Mouse (Mus musculus) embryonic facial prominence, embryonic 14.5 days (tissue): ENCODE data around the gene Olfr430. TPM values are rescaled to one million over a fixed set of nuclear protein-coding genes. Genes with fewer than 3 reads are reported as not detected.
"Not testable (repeated sequence)": the region's sequence is repeated elsewhere in the genome, so short reads cannot be mapped to it uniquely, and the experiment has no call there.

Experiments used
- ATAC-seq: fragments of 200-750 bp; cut with Nextera tagmentation; 2 replicates; pipeline ENCODE4 v1.8.0; 2017; ENCODE audit warnings: low read depth, moderate number of reproducible peaks, moderate TSS enrichment
- DNase-seq: peaks from one replicate; pipeline ENCODE4 v3.0.0-alpha.2; 2015; ENCODE audit warnings: low spot score
- H3K27ac ChIP-seq: fragments of 300-500 bp; sonication (generic); replicated peaks from 2 replicates; pipeline ENCODE4 v1.5.1; 2014; ENCODE audit warnings: low read depth, mild to moderate bottlenecking, low read length, moderate library complexity
- H3K27me3 ChIP-seq: fragments of 300-500 bp; sonication (generic); replicated peaks from 2 replicates; pipeline ENCODE4 v1.6.1; 2014; ENCODE audit warnings: low read length; ENCODE audit not compliant: control insufficient read depth, insufficient read depth
- H3K36me3 ChIP-seq: fragments of 300-500 bp; sonication (generic); 2 replicates; pipeline ENCODE4 v1.6.1; 2014; ENCODE audit warnings: low read length, mixed read lengths; ENCODE audit not compliant: control insufficient read depth, insufficient read depth
- H3K4me1 ChIP-seq: fragments of 300-500 bp; sonication (generic); 2 replicates; pipeline ENCODE4 v1.6.1; 2014; ENCODE audit warnings: antibody characterized with exemption, low read length; ENCODE audit not compliant: control insufficient read depth, insufficient read depth
- H3K4me2 ChIP-seq: fragments of 300-500 bp; sonication (generic); 2 replicates; pipeline ENCODE4 v1.6.1; 2014; ENCODE audit warnings: low read depth, mild to moderate bottlenecking, low read length, moderate library complexity, mixed read lengths
- H3K4me3 ChIP-seq: fragments of 300-500 bp; sonication (generic); 2 replicates; pipeline ENCODE4 v1.5.1; 2014; ENCODE audit warnings: low read depth, mild to moderate bottlenecking, low read length
- H3K9ac ChIP-seq: fragments of 300-500 bp; sonication (generic); 2 replicates; pipeline ENCODE4 v1.6.1; 2014; ENCODE audit warnings: low read depth, mild to moderate bottlenecking, low read length, moderate library complexity, mixed read lengths
- H3K9me3 ChIP-seq: fragments of 300-500 bp; sonication (generic); 2 replicates; pipeline ENCODE4 v1.6.1; 2016; ENCODE audit warnings: low read length; ENCODE audit not compliant: control insufficient read depth
- WGBS: fragments of 180-500 bp; shearing (Covaris S2); extraction: QIAGEN DNeasy Blood & Tissue Kit; methylation state at CpG from one replicate; pipeline ENCODE4 v1.1.7; 2014; 5-methylcytosine and 5-hydroxymethylcytosine counted together
- polyA plus RNA-seq: library from polyadenylated mRNA; unstranded; fragments of >200 nt; fragmentation: Nextera tagmentation; extraction: Ambion mirVana; gene quantifications from 2 replicates; pipeline ENCODE4 v1.2.1, GENCODE M21; 2014

Gene Olfr430
- polyA plus RNA-seq, 1 experiment from 2014 or later: 0.57 TPM

DNA sequence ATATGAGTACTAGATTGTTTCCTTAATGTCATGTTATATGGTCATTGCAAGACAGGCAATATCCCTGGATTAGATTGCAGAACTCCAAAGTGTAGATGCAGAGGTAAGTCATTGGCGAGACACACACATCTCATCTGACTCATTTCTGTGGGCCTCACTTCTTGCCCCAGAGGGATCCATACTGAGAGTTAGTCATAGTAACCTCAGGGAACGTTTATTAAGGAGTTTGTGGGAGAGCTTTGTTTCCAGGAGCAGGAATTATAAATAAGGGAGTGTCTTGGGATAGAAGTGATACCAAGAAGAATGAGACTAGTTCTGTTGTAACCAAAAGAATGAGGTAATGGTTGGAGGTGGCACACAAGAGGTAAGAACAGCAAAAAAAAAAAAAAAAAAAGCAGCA is 17.5 kb upstream of the Olfr430 start, which contains the start of gene Olfr432:
TSS of gene Olfr432 (plus strand) at position 313 of the 400 bp plus-strand sequence.
- no peaks in the 10 kb centered on the region for H3K36me3 ChIP-seq
- no peak within 1 kb of the TSS for H3K4me2 ChIP-seq
- no peaks in the 10 kb centered on the region for H3K4me1 ChIP-seq
- no peak within 1 kb of the TSS for H3K4me3 ChIP-seq
- H3K9ac ChIP-seq: no peak within 1 kb of the TSS
- H3K27ac ChIP-seq: no peak within 1 kb of the TSS
- ATAC-seq: no peak
- DNase-seq: no peak
- no peaks in the 10 kb centered on the region for H3K27me3 ChIP-seq
- H3K9me3 ChIP-seq: no peaks in the 10 kb centered on the region
- WGBS: 59% methylated on average over 2 of the region's 2 CpGs

DNA sequence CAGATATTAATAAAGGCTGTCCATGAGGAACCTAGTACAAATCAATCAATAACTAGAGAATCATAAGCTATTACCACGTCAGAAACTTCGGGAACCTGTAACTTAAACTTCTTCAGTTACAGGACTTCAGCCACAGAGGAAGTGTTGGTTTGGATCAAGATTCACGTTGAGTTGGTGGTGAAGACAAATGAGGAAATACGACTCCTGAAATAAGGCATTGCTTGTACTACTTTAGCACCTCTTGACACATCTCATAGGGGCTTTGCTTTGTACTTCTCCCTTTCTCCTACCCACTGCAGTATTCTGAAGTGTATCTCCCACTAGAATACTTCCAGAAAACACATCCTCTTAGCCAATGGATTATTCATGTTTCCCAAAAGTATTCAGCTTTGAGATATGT is 17.0 kb upstream of the Olfr430 start:
- H3K9ac ChIP-seq, ATAC-seq, H3K36me3 ChIP-seq, H3K27me3 ChIP-seq, H3K4me3 ChIP-seq, DNase-seq, H3K9me3 ChIP-seq, H3K4me2 ChIP-seq, H3K27ac ChIP-seq, H3K4me1 ChIP-seq: not testable (repeated sequence)
- WGBS: 66% methylated on average over 4 of the region's 4 CpGs

GRCm38 (mm10) chr1:174050532-174050931 is 15.9 kb upstream of the Olfr430 start:
- WGBS: 85% methylated on average over 4 of the region's 4 CpGs
- ATAC-seq: no peak
- no peak overlapping the region for H3K27ac ChIP-seq

DNA sequence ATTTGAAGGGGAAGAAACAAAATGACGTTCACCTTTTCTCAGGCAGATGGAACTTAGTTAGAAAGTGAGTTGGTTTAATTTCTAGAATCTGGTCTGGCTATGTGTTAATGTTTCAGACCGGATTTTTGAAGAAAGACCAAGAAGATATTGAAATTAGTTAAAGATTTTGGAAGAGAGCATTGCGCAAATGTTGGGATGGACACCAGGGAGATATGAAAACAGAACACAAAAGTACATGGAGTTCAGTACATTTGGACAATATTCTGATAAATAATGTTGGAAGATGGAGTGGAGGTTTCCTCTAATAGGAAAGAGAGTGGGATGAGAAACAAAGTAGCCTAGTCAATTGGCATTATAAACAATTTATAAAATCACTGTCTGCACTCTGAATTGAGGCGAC is 14.9 kb upstream of the Olfr430 start:
- Histone ChIP-seq H3K4me2 (no peak overlapping the region), H3K4me1 (no peaks in the 10 kb centered on the region), H3K4me3 (no peak overlapping the region), H3K36me3 (no peaks in the 10 kb centered on the region), H3K9me3 (no peaks in the 10 kb centered on the region), H3K27me3 (no peaks in the 10 kb centered on the region), H3K9ac (no peak overlapping the region), H3K27ac (no peak overlapping the region)
- ATAC-seq (no peak), DNase-seq (no peak)
- WGBS: 83% methylated on average over 4 of the region's 4 CpGs

More at GRCm38 (mm10) chr1:174050532-174050931, 15.9 kb upstream of the Olfr430 start:
- DNase-seq: no peak
- Histone ChIP-seq H3K27me3 (no peaks in the 10 kb centered on the region), H3K4me1 (no peaks in the 10 kb centered on the region), H3K4me3 (no peak overlapping the region), H3K9ac (no peak overlapping the region), H3K36me3 (no peaks in the 10 kb centered on the region), H3K9me3 (no peaks in the 10 kb centered on the region), H3K4me2 (no peak overlapping the region)

DNA sequence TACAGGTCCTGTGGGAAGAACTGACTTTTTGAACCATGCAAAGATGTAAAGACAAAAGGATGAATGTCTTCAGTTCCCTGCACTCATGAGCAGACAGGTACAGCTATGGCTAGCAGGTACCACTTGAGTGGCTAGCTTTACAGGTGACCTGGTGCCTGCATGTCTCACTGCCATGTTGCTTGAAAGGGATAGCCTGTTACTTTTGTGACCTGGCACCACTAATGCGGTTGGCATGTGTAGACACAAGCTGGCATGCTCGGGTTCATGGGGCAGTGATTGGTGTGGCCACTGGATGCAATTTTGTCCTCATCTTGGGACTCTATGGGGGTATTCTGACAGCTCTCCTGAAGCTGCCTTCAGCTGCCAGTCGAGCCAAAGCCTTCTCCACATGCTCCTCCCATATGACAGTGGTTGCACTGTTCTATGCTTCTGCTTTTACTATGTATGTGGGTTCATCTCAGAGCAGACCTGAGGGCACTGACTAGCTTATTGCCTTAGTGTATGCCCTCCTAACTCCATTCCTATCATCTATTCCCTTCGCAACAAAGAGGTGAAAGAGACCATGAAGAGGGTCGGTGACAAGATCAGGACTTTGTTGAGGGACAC is 14.4 kb upstream of the Olfr430 start:
- no peak for ATAC-seq
- H3K27ac ChIP-seq: no peak overlapping the region
- no peaks in the 10 kb centered on the region for H3K9me3 ChIP-seq
- H3K36me3 ChIP-seq: no peaks in the 10 kb centered on the region
- WGBS: 80% methylated on average over 5 of the region's 5 CpGs
- no peak overlapping the region for H3K9ac ChIP-seq
- no peak overlapping the region for H3K4me3 ChIP-seq
- H3K27me3 ChIP-seq: no peaks in the 10 kb centered on the region
- no peak overlapping the region for H3K4me2 ChIP-seq
- H3K4me1 ChIP-seq: no peaks in the 10 kb centered on the region
- DNase-seq: no peak

GRCm38 (mm10) chr1:174052981-174053380 is 13.4 kb upstream of the Olfr430 start:
- no peaks in the 10 kb centered on the region for H3K9me3 ChIP-seq
- H3K9ac ChIP-seq: no peak overlapping the region
- H3K27ac ChIP-seq: no peak overlapping the region
- H3K36me3 ChIP-seq: no peaks in the 10 kb centered on the region
- ATAC-seq (no peak), DNase-seq (peak; percentile 4)
- H3K4me1 ChIP-seq: no peaks in the 10 kb centered on the region
- H3K4me3 ChIP-seq: no peak overlapping the region
- H3K27me3 ChIP-seq: no peaks in the 10 kb centered on the region
- 78% methylated on average over 3 of the region's 3 CpGs for WGBS
- no peak overlapping the region for H3K4me2 ChIP-seq

DNA sequence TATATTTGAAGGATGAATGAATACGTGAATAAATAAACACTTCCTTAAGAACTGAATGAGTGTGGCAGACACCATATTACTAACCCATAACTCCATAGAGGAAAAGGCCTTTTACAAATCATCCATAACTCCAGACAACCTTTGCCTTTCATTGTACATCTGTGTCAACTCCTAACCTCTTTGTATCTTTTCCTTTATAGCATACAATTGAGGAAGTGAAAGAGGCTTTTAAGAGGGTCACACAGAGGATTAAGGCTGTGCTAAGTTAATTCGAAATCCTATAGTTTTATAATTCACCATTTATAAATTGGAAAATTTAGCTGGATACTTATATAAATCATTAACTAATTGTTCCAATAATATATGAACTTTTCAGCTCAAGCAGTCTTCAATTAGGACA is 11.2 kb upstream of the Olfr430 start:
- no peak overlapping the region for H3K4me3 ChIP-seq

DNA sequence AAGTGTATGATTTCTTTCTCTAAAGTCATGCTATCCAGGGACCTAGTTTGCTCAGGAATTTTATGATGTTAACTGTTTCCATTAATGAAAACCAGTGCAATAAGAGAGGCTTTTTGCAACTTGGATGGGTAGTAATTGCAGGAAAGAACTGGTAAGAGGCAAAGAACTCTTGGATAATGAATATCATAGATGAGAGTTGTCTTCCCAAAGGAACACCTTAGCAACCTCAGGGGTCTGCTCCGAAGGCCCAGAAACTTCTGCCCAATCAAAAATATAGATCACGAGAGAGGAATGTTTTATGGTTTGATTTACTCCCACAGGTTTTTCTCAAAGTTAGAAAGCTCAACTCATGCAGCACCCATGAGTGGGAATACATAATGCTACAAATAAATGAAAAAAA is 17.6 kb downstream of the Olfr430 start, which contains the start of gene Olfr429:
TSS of gene Olfr429 (plus strand) at position 301 of the 400 bp plus-strand sequence.
- Histone ChIP-seq H3K9me3 (no peaks in the 10 kb centered on the region), H3K36me3 (no peaks in the 10 kb centered on the region), H3K27ac (no peak within 1 kb of the TSS), H3K27me3 (no peaks in the 10 kb centered on the region), H3K4me2 (no peak within 1 kb of the TSS), H3K9ac (no peak within 1 kb of the TSS), H3K4me1 (no peaks in the 10 kb centered on the region), H3K4me3 (no peak within 1 kb of the TSS)
- 75% methylated on average over 2 of the region's 2 CpGs for WGBS
- ATAC-seq (no peak), DNase-seq (no peak)

More for the DNA sequence above, 11.2 kb upstream of the Olfr430 start:
- H3K4me2 ChIP-seq: no peak overlapping the region
- H3K27ac ChIP-seq: no peak overlapping the region
- DNase-seq (no peak), ATAC-seq (no peak)
- WGBS: 74% methylated on average over 2 of the region's 2 CpGs
- no peaks in the 10 kb centered on the region for H3K36me3 ChIP-seq
- H3K9me3 ChIP-seq: no peaks in the 10 kb centered on the region
- H3K4me1 ChIP-seq: no peaks in the 10 kb centered on the region
- H3K9ac ChIP-seq: no peak overlapping the region
- no peaks in the 10 kb centered on the region for H3K27me3 ChIP-seq

DNA sequence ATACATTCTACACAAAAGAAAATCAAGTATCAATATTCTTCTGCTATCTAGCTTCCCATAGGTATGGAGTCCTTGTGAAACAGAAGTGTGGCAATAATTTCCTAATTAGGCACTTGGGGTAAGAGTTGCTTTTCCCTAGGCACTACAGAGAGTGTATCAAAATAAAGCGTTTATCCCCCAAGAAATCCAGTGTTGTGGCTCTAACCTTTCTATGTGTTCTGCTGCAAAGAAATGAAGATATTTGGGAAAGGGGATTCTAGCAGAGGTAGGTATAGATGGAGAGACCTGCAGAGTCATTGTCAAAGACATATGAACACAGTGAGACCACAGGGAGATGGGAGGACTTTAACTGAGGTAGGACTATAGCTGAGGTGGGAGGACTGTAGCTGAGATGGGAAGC is 30.2 kb downstream of the Olfr430 start, which contains the start of gene Olfr427:
TSS of gene Olfr427 (plus strand) at position 301 of the 400 bp plus-strand sequence.
- Histone ChIP-seq H3K36me3 (no peaks in the 10 kb centered on the region), H3K27ac (no peak within 1 kb of the TSS)
- WGBS: 87% methylated on average over 1 of the region's 1 CpGs

More for the DNA sequence above, 30.2 kb downstream of the Olfr430 start, which contains the start of gene Olfr427:
- Histone ChIP-seq H3K9me3 (no peaks in the 10 kb centered on the region), H3K9ac (no peak within 1 kb of the TSS), H3K27me3 (no peaks in the 10 kb centered on the region), H3K4me1 (no peaks in the 10 kb centered on the region), H3K4me2 (no peak within 1 kb of the TSS), H3K4me3 (no peak within 1 kb of the TSS)
- ATAC-seq: no peak
- no peak for DNase-seq
